Mouse (Mus musculus): Measurements from ENCODE around the gene Gm40460.
"Not testable (repeated sequence)": the region's sequence is repeated elsewhere in the genome, so short reads cannot be mapped to it uniquely, and the experiment has no call there.

Gm40460 gene

DNA sequence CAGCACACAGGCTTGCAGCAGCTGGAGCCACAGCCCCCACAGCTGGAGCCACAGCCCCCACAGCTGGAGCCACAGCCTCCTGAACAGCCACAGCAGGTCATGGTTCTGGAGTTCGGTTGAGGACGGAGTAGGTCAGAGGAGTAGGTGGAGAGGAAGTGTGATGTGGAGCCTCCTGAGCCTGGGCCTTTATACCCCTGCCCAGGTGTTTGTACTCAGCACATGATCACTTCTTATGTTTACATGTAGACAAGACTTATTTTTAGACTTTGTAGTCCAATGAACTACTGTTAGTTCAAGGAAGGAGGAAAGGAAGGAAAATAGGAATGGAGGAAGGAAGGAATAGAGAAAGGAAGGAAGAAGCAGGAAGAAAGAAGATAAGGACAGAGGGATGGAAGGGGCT, at the start of gene Gm40460:
TSS of gene Gm40460 (minus strand) at position 101 of the 400 bp plus-strand sequence.
- no peak for DNase-seq (ENCODE audit: low spot score in 2 of 2)

GRCm38 (mm10) chr7:142285910-142286612, 45.2 kb upstream of the Gm40460 start:
- DNase-seq (ENCODE audit: low spot score in 2 of 2) = not testable (repeated sequence)

DNA sequence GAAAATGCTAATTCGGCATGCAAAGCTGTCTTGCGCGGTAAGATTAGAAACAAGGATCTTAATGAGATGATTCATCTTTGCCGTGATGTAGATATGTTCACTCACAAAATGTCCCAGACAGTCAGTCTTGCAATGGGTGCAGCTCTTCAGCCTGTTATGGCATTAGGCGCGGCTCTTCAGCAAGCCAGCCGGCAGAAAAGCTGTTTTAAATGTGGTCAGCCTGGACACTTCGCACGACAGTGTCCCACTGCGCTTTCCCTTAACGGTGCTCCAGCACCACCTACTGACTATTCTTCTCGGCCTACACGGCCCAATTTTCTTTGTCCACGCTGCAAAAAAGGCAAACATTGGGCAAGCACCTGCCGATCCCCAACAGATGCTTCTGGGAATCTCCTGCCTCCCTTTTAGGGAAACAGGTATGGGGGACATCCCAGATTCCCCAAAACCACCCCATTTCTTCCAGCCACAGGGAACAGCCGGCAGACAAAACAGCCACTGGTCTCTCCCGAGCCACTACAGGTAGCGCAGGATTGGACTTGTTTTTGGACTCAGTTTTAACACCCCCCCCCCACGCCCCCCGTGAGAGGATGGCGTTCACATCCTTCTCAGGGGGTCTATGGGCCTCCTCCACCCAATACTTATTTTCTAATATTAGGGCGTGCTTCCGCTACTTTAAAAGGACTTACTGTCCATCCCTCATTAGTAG, 44.4 kb upstream of the Gm40460 start:
- peak; percentile 42 to 48 for DNase-seq (ENCODE audit: low spot score in 2 of 2)

- DNase-seq (ENCODE audit: low spot score in 2 of 2) = peak; percentile 93
Measured at GRCm38 (mm10) chr7:142284615-142285080, 43.8 kb upstream of the Gm40460 start.

DNA sequence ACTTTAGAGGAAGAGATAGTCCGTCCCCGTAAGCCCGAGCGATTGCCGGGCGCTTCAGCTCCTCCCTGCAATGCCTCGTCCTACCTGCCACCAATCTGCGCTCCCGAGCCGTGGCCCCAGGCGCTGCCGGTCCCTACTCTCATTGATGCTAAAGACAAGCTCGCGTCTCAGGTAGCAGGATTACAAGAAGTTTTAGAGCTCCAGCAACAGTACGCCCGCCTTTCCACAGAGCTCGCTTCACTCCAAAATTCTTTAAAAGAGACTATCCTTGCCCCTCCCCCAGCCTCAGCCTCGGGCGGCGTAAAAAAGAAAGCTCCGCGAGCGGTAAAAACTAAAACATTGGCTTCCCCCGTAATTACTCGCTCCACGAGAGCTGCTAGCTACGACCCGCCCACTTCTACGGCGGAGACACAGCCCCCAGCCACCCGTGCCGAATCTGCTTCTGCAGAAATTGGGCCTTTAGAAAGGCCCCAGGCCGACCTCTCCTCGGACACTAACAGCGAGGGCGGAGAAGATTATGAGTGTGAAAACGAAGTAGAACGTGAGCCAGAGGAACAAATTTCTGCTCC, 43.2 kb upstream of the Gm40460 start:
- peak; percentile 56 to 58 for DNase-seq (ENCODE audit: low spot score in 2 of 2)

- DNase-seq (ENCODE audit: low spot score in 2 of 2) = not testable (repeated sequence)
Measured at GRCm38 (mm10) chr7:142282847-142283246, 42.0 kb upstream of the Gm40460 start.

GRCm38 (mm10) chr7:142279291-142279690, 38.4 kb upstream of the Gm40460 start:
- not testable (repeated sequence) for DNase-seq (ENCODE audit: low spot score in 2 of 2)

DNA sequence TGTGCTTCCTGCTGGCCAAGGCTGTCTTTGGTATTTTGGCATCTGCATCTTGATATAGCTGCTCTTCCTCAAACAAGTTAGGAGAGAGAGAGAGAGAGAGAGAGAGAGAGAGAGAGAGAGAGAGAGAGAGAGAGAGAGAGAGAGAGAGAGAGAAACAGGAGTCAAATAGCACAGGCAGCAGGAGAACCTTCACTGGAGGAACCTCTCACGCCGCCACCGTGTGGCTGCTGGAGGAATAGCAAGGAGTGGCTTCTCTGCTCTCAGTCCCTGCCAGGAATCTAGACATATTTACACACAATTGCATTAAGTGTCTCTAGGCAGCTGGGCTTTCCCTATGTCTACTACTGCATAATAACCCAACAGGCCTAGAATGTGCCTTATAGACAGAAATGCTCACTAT, 37.3 kb upstream of the Gm40460 start:
- peak; percentile 68 to 84 for DNase-seq (ENCODE audit: low spot score in 2 of 2)

GRCm38 (mm10) chr7:142274263-142274662, 33.4 kb upstream of the Gm40460 start, which contains the start of gene Gm4559:
TSS of gene Gm4559 (minus strand) at chr7:142274363.
- DNase-seq (ENCODE audit: low spot score in 2 of 2) = not testable (repeated sequence)

- DNase-seq (ENCODE audit: low spot score in 2 of 2) = not testable (repeated sequence)
Measured at GRCm38 (mm10) chr7:142258254-142258653, 17.4 kb upstream of the Gm40460 start, which contains the start of gene Gm2431. TSS of gene Gm2431 (minus strand) at chr7:142258354.

- peak; percentile 37 to 60 for DNase-seq (ENCODE audit: low spot score in 2 of 2)
Measured at GRCm38 (mm10) chr7:142255517-142255916, 14.6 kb upstream of the Gm40460 start.

- DNase-seq (ENCODE audit: low spot score in 2 of 2) = peak in 1 of 2 experiments; percentile 41
Measured at GRCm38 (mm10) chr7:142249824-142250223, 8.9 kb upstream of the Gm40460 start.

GRCm38 (mm10) chr7:142231540-142231939, 9.3 kb downstream of the Gm40460 start:
- DNase-seq (ENCODE audit: low spot score in 2 of 2) = no peak

GRCm38 (mm10) chr7:142229871-142230270, 11.0 kb downstream of the Gm40460 start, which contains the start of gene Krtap5-5:
TSS of gene Krtap5-5 (minus strand) at chr7:142229971.
- DNase-seq (ENCODE audit: low spot score in 2 of 2) = not testable (repeated sequence)

- no peak for DNase-seq (ENCODE audit: low spot score in 2 of 2)
Measured at GRCm38 (mm10) chr7:142224518-142224917, 16.4 kb downstream of the Gm40460 start.

DNA sequence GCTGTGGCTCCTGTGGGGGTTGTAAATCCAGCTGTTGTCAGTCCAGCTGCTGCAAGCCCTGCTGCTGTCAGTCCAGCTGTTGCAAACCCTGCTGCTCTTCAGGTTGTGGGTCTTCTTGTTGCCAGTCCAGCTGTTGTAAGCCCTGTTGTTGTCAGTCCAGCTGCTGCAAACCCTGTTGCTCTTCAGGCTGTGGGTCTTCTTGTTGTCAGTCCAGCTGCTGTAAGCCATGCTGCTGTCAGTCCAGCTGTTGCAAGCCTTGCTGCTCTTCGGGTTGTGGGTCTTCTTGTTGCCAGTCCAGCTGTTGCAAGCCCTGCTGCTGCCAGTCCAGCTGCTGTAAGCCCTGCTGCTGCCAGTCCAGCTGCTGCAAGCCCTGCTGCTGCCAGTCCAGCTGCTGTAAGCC, 28.7 kb downstream of the Gm40460 start:
- not testable (repeated sequence) for DNase-seq (ENCODE audit: low spot score in 2 of 2)

- no peak for DNase-seq (ENCODE audit: low spot score in 2 of 2)
Measured at GRCm38 (mm10) chr7:142211559-142211958, 29.3 kb downstream of the Gm40460 start, which contains the start of gene Gm7579. TSS of gene Gm7579 (plus strand) at chr7:142211859.

GRCm38 (mm10) chr7:142206891-142207290, 34.0 kb downstream of the Gm40460 start:
- not testable (repeated sequence) for DNase-seq (ENCODE audit: low spot score in 2 of 2)

DNA sequence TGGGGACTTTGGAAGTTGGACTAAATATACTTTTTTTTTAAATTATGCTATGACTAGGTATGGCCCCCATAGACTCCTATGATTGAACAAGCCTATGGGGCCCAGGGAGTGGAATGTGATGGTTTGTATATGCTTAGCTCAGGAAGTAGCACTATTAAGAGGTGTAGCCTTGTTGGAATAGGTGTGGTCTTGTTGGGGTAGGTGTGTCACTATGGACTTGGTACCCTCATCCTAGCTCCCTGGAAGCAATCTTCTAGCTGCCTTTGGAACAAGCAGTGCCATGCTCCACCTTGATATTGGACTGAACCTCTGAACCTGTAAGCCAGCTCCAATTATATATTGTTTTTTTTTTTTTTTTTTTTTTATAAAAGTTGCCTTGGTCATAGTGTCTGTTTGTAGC, 35.4 kb downstream of the Gm40460 start:
- DNase-seq (ENCODE audit: low spot score in 2 of 2) = no peak

DNA sequence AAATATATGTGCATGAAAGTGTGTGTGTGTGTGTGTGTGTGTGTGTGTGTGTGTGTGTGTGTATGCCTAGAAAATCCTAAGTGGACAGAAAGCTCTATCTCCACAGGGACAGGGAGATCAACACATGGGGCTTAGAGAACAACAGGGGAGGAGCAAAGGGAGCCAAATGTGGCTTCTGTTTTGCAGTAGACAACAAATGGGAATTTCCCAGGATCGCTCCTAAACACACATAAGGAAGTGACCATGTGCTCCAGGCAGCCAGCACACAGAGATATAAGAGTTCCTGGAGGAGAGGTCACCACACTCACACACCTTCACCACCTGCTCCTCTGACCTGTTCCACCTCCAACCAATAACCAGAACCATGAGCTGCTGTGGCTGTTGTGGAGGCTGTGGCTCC, 39.8 kb downstream of the Gm40460 start, which contains the start of gene Krtap5-3:
TSS of gene Krtap5-3 (plus strand) at position 301 of the 400 bp plus-strand sequence.
- DNase-seq (ENCODE audit: low spot score in 2 of 2) = no peak

GRCm38 (mm10) chr7:142198748-142199147, 42.1 kb downstream of the Gm40460 start:
- no peak for DNase-seq (ENCODE audit: low spot score in 2 of 2)
